Mouse (Mus musculus) testis, adult 2 months (tissue): ENCODE results near the gene Trim54. TPM values are rescaled to one million over a fixed set of nuclear protein-coding genes. Genes with fewer than 3 reads are reported as not detected.

Source experiments
- H3K27ac ChIP-seq: fragments of 200-500 bp; 2 replicates; pipeline ENCODE4 v1.5.1; 2012; ENCODE audit warnings: low read depth, low read length; ENCODE audit not compliant: control insufficient read depth, insufficient read depth
- H3K27me3 ChIP-seq: fragments of 200-500 bp; 2 replicates; pipeline ENCODE4 v1.6.1; 2012; ENCODE audit warnings: mild to moderate bottlenecking, low read length, moderate library complexity; ENCODE audit not compliant: control insufficient read depth, insufficient read depth
- H3K36me3 ChIP-seq: fragments of 200-500 bp; 2 replicates; pipeline ENCODE4 v1.6.1; 2012; ENCODE audit warnings: mild to moderate bottlenecking, low read length; ENCODE audit not compliant: control insufficient read depth, insufficient read depth
- H3K4me1 ChIP-seq: fragments of 200-500 bp; 2 replicates; pipeline ENCODE4 v1.6.1; 2012; ENCODE audit warnings: low read length; ENCODE audit not compliant: control insufficient read depth, insufficient read depth
- H3K4me3 ChIP-seq: fragments of 200-500 bp; 2 replicates; pipeline ENCODE4 v1.5.1; 2012; ENCODE audit warnings: low read depth, mild to moderate bottlenecking, low read length, moderate library complexity, mixed read lengths; ENCODE audit not compliant: control insufficient read depth
- CTCF ChIP-seq: fragments of 200-500 bp; IDR thresholded peaks from 2 replicates; pipeline ENCODE4 v1.5.1; 2012; ENCODE audit warnings: low read depth, mild to moderate bottlenecking, inconsistent platforms, low read length, moderate library complexity; ENCODE audit not compliant: control insufficient read depth, insufficient read depth, insufficient replicate concordance
- POLR2A ChIP-seq: fragments of 200-500 bp; IDR thresholded peaks from 2 replicates; pipeline ENCODE4 v1.6.1; 2012; ENCODE audit warnings: low read depth, mild to moderate bottlenecking, inconsistent platforms, low read length, moderate library complexity; ENCODE audit not compliant: control insufficient read depth
- polyA plus RNA-seq: library from polyadenylated mRNA; depleted of rRNA; stranded (reverse); fragments of >200 nt; gene quantifications from 2 replicates; pipeline ENCODE4 v1.2.3, GENCODE M21; 2012; rRNA removed

Gene Trim54
- polyA plus RNA-seq, 1 experiment, result 9.8 TPM

DNA sequence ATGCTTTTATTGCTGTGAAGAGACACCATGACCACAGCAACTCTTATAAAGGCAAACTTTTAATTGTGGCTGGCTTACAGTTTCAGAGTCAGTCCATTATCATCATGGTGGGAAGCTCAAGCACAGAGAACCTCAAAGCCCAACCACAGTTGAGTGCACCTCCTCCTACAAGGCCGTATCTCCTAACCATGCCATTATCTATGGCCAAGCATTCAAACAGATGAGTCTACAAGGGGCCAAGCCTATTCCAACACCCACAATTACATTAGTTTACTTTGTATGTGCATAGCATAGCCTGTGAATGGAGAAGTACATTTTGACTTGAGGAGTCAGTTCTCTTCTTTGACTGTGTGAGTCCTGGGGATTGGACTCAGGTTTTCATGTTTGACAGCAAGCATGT is 48.4 kb downstream of the Trim54 start:
- Histone ChIP-seq H3K27me3 (no peaks in the 10 kb centered on the region), H3K36me3 (peaks cover 7% of the 10 kb centered on the region), H3K27ac (no peak overlapping the region), H3K4me1 (no peaks in the 10 kb centered on the region), H3K4me3 (no peak overlapping the region)
- no peak for TF ChIP-seq POLR2A
- no peak for TF ChIP-seq CTCF

DNA sequence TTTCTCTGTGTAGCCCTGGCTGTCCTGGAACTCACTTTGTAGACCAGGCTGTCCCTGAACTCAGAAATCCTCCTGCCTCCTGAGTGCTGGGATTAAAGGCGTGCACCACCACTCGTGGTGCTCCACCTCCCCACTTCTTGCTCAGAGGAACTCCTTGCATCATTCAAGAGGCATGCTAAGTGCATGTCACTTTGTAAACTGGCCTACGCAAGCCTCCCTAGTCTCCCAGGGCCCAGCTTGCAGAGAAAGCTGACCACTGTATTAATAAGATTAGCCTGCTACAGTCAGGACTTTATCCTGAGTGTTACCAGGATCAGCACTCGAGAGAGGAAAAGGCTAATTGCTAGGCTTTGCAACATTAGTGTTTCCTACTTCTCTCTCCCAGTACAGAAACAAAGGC is 52.1 kb downstream of the Trim54 start:
- TF ChIP-seq CTCF, result no peak
- TF ChIP-seq POLR2A, result no peak
- no peak overlapping the region for H3K4me3 ChIP-seq
- H3K36me3 ChIP-seq, result peaks cover 9% of the 10 kb centered on the region
- H3K27me3 ChIP-seq, result no peaks in the 10 kb centered on the region
- no peak overlapping the region for H3K27ac ChIP-seq
- no peaks in the 10 kb centered on the region for H3K4me1 ChIP-seq

DNA sequence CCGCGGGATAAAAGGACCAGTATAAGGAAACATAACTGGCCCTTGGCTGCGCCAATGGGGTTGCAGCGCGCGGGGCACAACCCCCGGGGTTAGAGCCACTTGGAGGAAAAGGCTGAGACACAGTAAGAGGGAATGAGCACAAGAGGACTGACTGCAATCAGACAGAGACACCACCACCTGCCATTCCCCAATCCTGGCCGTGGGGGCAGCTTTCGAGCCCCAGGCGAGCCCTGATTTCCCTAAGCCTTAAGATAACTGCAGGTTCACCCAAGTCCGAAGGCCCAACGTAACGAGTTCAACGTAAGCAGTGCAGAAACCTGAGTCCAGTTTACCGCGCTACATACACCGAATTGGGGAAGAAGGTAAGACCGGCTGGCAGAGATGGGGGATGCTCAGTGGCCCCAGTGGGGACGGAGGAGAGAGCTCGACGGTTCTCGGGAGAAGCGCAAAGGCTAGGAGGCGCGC is 62.8 kb downstream of the Trim54 start:
- peaks cover under 1% of the 10 kb centered on the region; the same call in 1 of the 2 replicates for H3K36me3 ChIP-seq
- peak overlapping the region; percentile 82 for H3K27ac ChIP-seq
- peak overlapping the region; percentile 90 for H3K4me3 ChIP-seq
- TF ChIP-seq POLR2A (no peak), CTCF (no peak)
- no peaks in the 10 kb centered on the region; the same call in 1 of the 2 replicates for H3K4me1 ChIP-seq
- no peaks in the 10 kb centered on the region for H3K27me3 ChIP-seq

DNA sequence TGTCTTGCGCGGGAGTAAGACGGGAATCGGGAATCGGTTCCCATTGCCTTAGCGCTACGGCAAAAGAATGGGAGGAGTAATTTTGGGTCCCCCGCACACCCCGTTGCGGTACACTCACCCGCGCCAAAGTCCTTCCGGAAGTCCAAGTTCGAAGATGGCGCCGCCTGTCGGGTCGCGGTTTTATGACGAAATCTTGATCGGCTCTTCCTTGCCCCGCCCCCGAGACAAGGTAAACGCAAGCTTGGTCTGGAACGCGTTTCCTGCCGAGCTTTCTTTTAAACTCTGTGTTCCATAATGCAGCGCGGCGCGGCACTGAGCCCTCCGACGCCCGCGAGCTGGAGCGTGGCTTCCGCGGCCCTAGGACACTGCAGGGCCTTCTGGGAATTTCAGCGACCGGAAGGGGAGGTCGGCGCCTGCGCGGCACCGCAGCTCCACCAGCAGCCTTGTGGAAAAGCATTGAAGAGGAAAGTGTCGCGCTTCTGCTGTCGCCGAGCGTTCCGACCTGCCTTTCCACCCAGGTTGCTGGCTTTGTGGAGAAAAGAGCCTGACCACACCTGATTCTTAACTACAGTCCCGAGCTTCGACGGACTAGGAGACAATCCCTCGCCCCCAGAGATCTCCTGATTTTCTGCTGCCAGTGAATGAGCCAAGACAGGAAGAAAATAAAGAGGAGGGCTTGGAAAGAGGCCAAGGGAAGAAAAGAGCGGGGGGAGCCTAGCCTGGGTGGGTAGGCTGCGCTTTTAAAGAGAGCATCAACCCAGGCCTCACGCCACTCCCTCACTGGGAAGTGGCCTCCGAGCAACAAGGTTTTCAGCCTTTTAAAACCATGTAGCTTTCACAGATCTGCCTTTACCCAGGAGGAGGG is 63.5 kb downstream of the Trim54 start, which contains the start of the genes Gm29609 and Gtf3c2:
TSS of gene Gm29609 (minus strand) at position 146 of the 865 bp plus-strand sequence.
TSS of gene Gtf3c2 (minus strand) at position 379 of the 865 bp plus-strand sequence.
- Histone ChIP-seq H3K4me1 (no peaks in the 10 kb centered on the region), H3K4me3 (peak within 1 kb of the TSS; percentile 90), H3K27me3 (no peaks in the 10 kb centered on the region), H3K36me3 (no peaks in the 10 kb centered on the region), H3K27ac (peak within 1 kb of the TSS; percentile 82)
- TF ChIP-seq POLR2A, result peak; percentile 94
- TF ChIP-seq CTCF, result no peak

DNA sequence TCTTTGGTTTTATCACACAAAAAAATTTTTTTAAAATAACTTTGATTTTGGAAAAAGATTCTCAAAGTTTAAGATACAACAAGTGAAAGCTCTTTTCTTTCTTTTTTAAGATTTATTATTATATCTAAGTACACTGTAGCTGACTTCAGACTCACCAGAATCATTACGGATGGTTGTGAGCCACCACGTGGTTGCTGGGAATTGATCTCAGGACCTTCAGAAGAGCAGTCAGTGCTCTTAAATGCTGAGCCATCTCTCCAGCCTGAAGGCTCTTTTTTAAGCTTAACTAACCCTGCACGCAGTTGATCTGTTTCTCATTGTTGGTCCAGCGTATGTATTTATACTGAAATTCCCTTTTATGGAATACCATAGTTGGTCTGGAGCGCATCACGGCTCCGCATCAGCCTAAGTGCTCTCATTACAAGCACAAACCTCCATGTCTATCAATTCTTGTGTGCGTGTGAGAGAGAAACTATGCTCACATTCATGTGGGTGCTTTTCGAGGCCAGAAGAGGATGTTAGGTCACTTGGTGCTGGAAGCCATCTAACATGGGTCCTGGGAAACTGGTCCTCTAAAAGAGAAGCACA is 64.8 kb downstream of the Trim54 start:
- H3K4me1 ChIP-seq, result no peaks in the 10 kb centered on the region
- H3K27me3 ChIP-seq, result no peaks in the 10 kb centered on the region
- H3K4me3 ChIP-seq, result no peak overlapping the region
- TF ChIP-seq POLR2A (no peak), CTCF (no peak)
- no peaks in the 10 kb centered on the region for H3K36me3 ChIP-seq
- H3K27ac ChIP-seq, result no peak overlapping the region

DNA sequence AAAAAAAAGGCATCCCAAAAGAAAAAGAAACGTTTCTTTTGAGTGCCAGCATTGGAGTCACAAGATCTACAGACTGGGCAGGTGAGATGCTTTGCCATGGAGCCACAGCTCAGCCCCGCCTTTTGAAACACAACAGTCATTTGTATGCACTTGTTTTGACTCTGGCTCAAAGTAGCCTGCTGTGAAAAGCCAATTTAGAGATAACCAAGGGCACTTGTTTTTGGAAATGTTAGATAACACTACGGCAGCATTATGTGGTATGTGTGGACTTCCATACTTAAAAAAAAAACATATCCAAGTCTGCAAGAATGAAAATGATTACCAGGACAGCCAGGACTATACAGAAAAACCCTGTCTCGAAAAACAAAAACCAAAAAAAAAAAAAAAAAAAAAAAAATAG is 67.2 kb downstream of the Trim54 start:
- no peak for TF ChIP-seq CTCF
- Histone ChIP-seq H3K4me3 (no peak overlapping the region), H3K27me3 (no peaks in the 10 kb centered on the region), H3K27ac (no peak overlapping the region), H3K4me1 (no peaks in the 10 kb centered on the region), H3K36me3 (no peaks in the 10 kb centered on the region)

Other genes starting within 250 kb of the Trim54 start
- gene Tmem214, start 248.7 kb upstream of the Trim54 start, polyA plus RNA-seq, result 126 and 131 TPM in 2 replicates
- 489 and 539 TPM in 2 replicates for gene Agbl5, start 228.0 kb upstream of the Trim54 start, polyA plus RNA-seq
- 184 and 197 TPM in 2 replicates for gene Ost4, start 208.9 kb upstream of the Trim54 start, polyA plus RNA-seq
- gene Emilin1, start 203.3 kb upstream of the Trim54 start, polyA plus RNA-seq, result 5.7 and 6.5 TPM in 2 replicates
- 6.0 and 10.3 TPM in 2 replicates for gene Khk, start 195.3 kb upstream of the Trim54 start, polyA plus RNA-seq
- 0.69 and 0.77 TPM in 2 replicates for gene Cgref1, start 171.1 kb upstream of the Trim54 start, polyA plus RNA-seq
- 79.5 and 83.1 TPM in 2 replicates for gene Preb, start 156.4 kb upstream of the Trim54 start, polyA plus RNA-seq
- gene Tcf23, start 148.1 kb upstream of the Trim54 start, polyA plus RNA-seq, result 1.00 and 1.0 TPM in 2 replicates
- 38.7 and 47.7 TPM in 2 replicates for gene Atraid, start 68.4 kb upstream of the Trim54 start, polyA plus RNA-seq
- gene Slc5a6, start 67.8 kb upstream of the Trim54 start, polyA plus RNA-seq, result 5.4 and 6.2 TPM in 2 replicates
- gene Cad, start 61.9 kb upstream of the Trim54 start, polyA plus RNA-seq, result 11.2 and 14.0 TPM in 2 replicates
- 172 and 183 TPM in 2 replicates for gene Dnajc5g, start 10.4 kb upstream of the Trim54 start, polyA plus RNA-seq
- gene Slc30a3, start 8.5 kb upstream of the Trim54 start, polyA plus RNA-seq, result 311 and 315 TPM in 2 replicates
- 0.57 and 1.4 TPM in 2 replicates for gene Ucn, start 22.1 kb downstream of the Trim54 start, polyA plus RNA-seq
- gene Mpv17, start 37.5 kb downstream of the Trim54 start, polyA plus RNA-seq, result 11.2 and 14.3 TPM in 2 replicates
- 7.3 and 9.7 TPM in 2 replicates for gene Gm29609, start 63.2 kb downstream of the Trim54 start, polyA plus RNA-seq
- gene Gtf3c2, start 63.4 kb downstream of the Trim54 start, polyA plus RNA-seq, result 47.2 and 49.0 TPM in 2 replicates
- gene Snx17, start 76.5 kb downstream of the Trim54 start, polyA plus RNA-seq, result 22.2 and 24.8 TPM in 2 replicates
- gene Eif2b4, start 76.7 kb downstream of the Trim54 start, polyA plus RNA-seq, result 107 and 116 TPM in 2 replicates
- 53.2 and 60.0 TPM in 2 replicates for gene Zfp513, start 85.6 kb downstream of the Trim54 start, polyA plus RNA-seq
- 392 and 429 TPM in 2 replicates for gene Ppm1g, start 104.0 kb downstream of the Trim54 start, polyA plus RNA-seq
- 62.5 and 64.2 TPM in 2 replicates for gene Nrbp1, start 124.2 kb downstream of the Trim54 start, polyA plus RNA-seq
- gene Gm9970, start 124.5 kb downstream of the Trim54 start, polyA plus RNA-seq, result 86.1 and 103 TPM in 2 replicates
- 20.9 and 23.1 TPM in 2 replicates for gene Krtcap3, start 135.0 kb downstream of the Trim54 start, polyA plus RNA-seq
- 439 and 454 TPM in 2 replicates for gene Ift172, start 174.4 kb downstream of the Trim54 start, polyA plus RNA-seq
- 1.4 and 2.0 TPM in 2 replicates for gene Fndc4, start 179.4 kb downstream of the Trim54 start, polyA plus RNA-seq
- gene Gckr, start 180.7 kb downstream of the Trim54 start, polyA plus RNA-seq, result 0.53 and 0.55 TPM in 2 replicates